Mouse (Mus musculus): ENCODE data around the gene Ahdc1.

- no peak for TF ChIP-seq POU5F1 (IDR thresholded peaks at IDR 0.05; ENCODE audit: borderline replicate concordance, low read length)
- TF ChIP-seq CTCF (conservative IDR thresholded peaks at IDR 0.05; ENCODE audit: low read length) = no peak
Measured at GRCm38 (mm10) chr4:133026272-133026671, 15.2 kb downstream of the Ahdc1 start.

Data from E14TG2a.4 (cell line).